8 mouse cellular contexts compared by ENCODE assay signal in genomic region chr13:12210023-12210762, GRCm38 (mm10). TPM values are rescaled to one million over a fixed set of nuclear protein-coding genes. Genes with fewer than 3 reads are reported as not detected.
A peak's percentile ranks its signal among the peaks of the same experiment; 100 is the strongest.
DNase-seq lines count a peak whose midpoint lies in the region; ATAC-seq and TF ChIP-seq lines count a peak whose summit lies in the region.

No protein-coding gene starts in this region.

- no peak overlapping the region for H3K9ac ChIP-seq in embryonic facial prominence, embryonic 14.5 days (ENCODE audit: low read depth, low read length)
- no peak overlapping the region for H3K9ac ChIP-seq in heart, postnatal 0 days (replicated peaks; ENCODE audit: low read depth, low read length)

- TF ChIP-seq CTCF in heart, postnatal 0 days (IDR thresholded peaks at IDR 0.05; ENCODE audit: low read depth): peak; percentile 92

- intact Hi-C loops in gastrocnemius, postnatal 36 days (cut with DNase I): loop anchor here (5.0 kb wide), 1 partner anchor 177 kb away; no protein-coding TSS in a partner anchor

- H3K4me1 ChIP-seq in embryonic facial prominence, embryonic 14.5 days (ENCODE audit: control insufficient read depth, insufficient read depth, low read length): no peaks in the 10 kb centered on the region
- H3K4me1 ChIP-seq in heart, postnatal 0 days (ENCODE audit: control insufficient read depth, insufficient read depth): peaks cover 13% of the 10 kb centered on the region; the same call in 1 of the 2 replicates

- H3K27me3 ChIP-seq in embryonic facial prominence, embryonic 14.5 days (replicated peaks; ENCODE audit: control insufficient read depth, insufficient read depth, low read length): no peaks in the 10 kb centered on the region
- H3K27me3 ChIP-seq in heart, postnatal 0 days (ENCODE audit: control insufficient read depth, insufficient read depth, low read length): no peaks in the 10 kb centered on the region

- H3K36me3 ChIP-seq in embryonic facial prominence, embryonic 14.5 days (ENCODE audit: control insufficient read depth, insufficient read depth, low read length): peaks cover 63% of the 10 kb centered on the region
- H3K36me3 ChIP-seq in heart, postnatal 0 days (replicated peaks; ENCODE audit: control insufficient read depth, insufficient read depth, low read length): peaks cover 52% of the 10 kb centered on the region

- no peak overlapping the region for H3K27ac ChIP-seq in embryonic facial prominence, embryonic 14.5 days (replicated peaks; ENCODE audit: low read depth, low read length)
- peak overlapping the region; percentile 85; the same call in 1 of the 2 replicates for H3K27ac ChIP-seq in heart, postnatal 0 days (ENCODE audit: low read depth)

- H3K4me3 ChIP-seq in embryonic facial prominence, embryonic 14.5 days (ENCODE audit: low read depth, low read length): no peak overlapping the region
- H3K4me3 ChIP-seq in heart, postnatal 0 days (ENCODE audit: low read depth, low read length): no peak overlapping the region

- peak; percentile 66 for DNase-seq in gastrocnemius, adult 18-20 months (ENCODE audit: low spot score)
- DNase-seq in gastrocnemius, postnatal 36 days: no peak
- peak; percentile 42 for DNase-seq in Muller cell, postnatal 12 days (ENCODE audit: inconsistent ontology term)
- DNase-seq in embryonic facial prominence, embryonic 14.5 days (ENCODE audit: low spot score): peak; percentile 53
- DNase-seq in heart, postnatal 0 days (ENCODE audit: low spot score): peak; percentile 71
- peak; percentile 22 for DNase-seq in large intestine, adult 2 months (ENCODE audit: low read depth, low spot score)
- peak; percentile 15 to 36 for DNase-seq in spleen, postnatal 36 days (ENCODE audit: low spot score in 2 of 2)

- no peaks in the 10 kb centered on the region for H3K9me3 ChIP-seq in embryonic facial prominence, embryonic 14.5 days (ENCODE audit: control insufficient read depth, low read length)
- no peaks in the 10 kb centered on the region for H3K9me3 ChIP-seq in heart, postnatal 0 days (replicated peaks; ENCODE audit: control insufficient read depth, low read length)

- WGBS in embryonic facial prominence, embryonic 14.5 days: 80% methylated on average over 10 of the region's 10 CpGs
- WGBS in heart, postnatal 0 days: 65% methylated on average over 10 of the region's 10 CpGs
- 79% methylated on average over 10 of the region's 10 CpGs for WGBS in large intestine, adult 2 months

- no peak for ATAC-seq in embryonic facial prominence, embryonic 14.5 days (ENCODE audit: low read depth)
- ATAC-seq in heart, postnatal 0 days (ENCODE audit: insufficient read depth, low read depth): peak; percentile 45; the same call in 1 of the 2 replicates
- peak; percentile 76 for ATAC-seq in megakaryocyte-erythroid progenitor cell, adult 5-6 weeks (replicated peaks; ENCODE audit: low FRiP score, low TSS enrichment, poor library complexity, severe bottlenecking)

- peak; percentile 20; the same call in 1 of the 2 replicates for TF ChIP-seq EP300 in heart, postnatal 0 days (IDR thresholded peaks at IDR 0.05; ENCODE audit: low read depth)

- H3K4me2 ChIP-seq in embryonic facial prominence, embryonic 14.5 days (ENCODE audit: low read depth, low read length): no peak overlapping the region
- no peak overlapping the region for H3K4me2 ChIP-seq in heart, postnatal 0 days (ENCODE audit: low read depth, low read length)

RNA-seq across cellular contexts. Expression of gene Mtr, which starts 47.7 kb away (rescaled TPM):
- total RNA-seq in gastrocnemius, adult 18-20 months (2021): 10 to 100 TPM; 13.1 to 15.7 TPM
- total RNA-seq in gastrocnemius, postnatal 36 days (2021): 10 to 100 TPM; 14.0 to 14.8 TPM
- polyA plus RNA-seq in embryonic facial prominence, embryonic 14.5 days (2014; fragmentation: Nextera tagmentation; extraction: Ambion mirVana): 20.5 and 23.4 TPM in 2 replicates
- total RNA-seq in heart, postnatal 0 days (2014; rRNA removed; ENCODE audit: low replicate concordance): 10.1 and 25.3 TPM in 2 replicates
- 9.1 and 9.8 TPM in 2 replicates for polyA plus RNA-seq in heart, postnatal 0 days (2015; fragmentation: Nextera tagmentation; extraction: Ambion mirVana)
- polyA plus RNA-seq in large intestine, adult 2 months (2012; rRNA removed): 2.0 and 2.8 TPM in 2 replicates
- total RNA-seq in megakaryocyte-erythroid progenitor cell, adult 5-6 weeks (2014; fragmentation: Nextera tagmentation): 40.7 and 56.0 TPM in 2 replicates
- total RNA-seq in megakaryocyte-erythroid progenitor cell, adult 5-6 weeks (2017): 44.9 and 48.9 TPM in 2 replicates

Comparison
In these comparisons a context has a peak if more than half of its experiments do, and no peak if none do; other contexts are left out.
1. DNase-seq: peak in gastrocnemius, adult 18-20 months (single experiment), Muller cell, postnatal 12 days (single experiment), embryonic facial prominence, embryonic 14.5 days (single experiment), heart, postnatal 0 days (single experiment), large intestine, adult 2 months (single experiment) and spleen, postnatal 36 days (2 of 2); none in gastrocnemius, postnatal 36 days (0 of 2).